Mouse (Mus musculus): ENCODE measurements around the gene Rxrg. TPM values are rescaled to one million over a fixed set of nuclear protein-coding genes. Genes with fewer than 3 reads are reported as not detected.

Rxrg gene
- total and polyA plus RNA-seq, 2 experiments from 2014 or later, result 3.0 to 4.7 TPM

DNA sequence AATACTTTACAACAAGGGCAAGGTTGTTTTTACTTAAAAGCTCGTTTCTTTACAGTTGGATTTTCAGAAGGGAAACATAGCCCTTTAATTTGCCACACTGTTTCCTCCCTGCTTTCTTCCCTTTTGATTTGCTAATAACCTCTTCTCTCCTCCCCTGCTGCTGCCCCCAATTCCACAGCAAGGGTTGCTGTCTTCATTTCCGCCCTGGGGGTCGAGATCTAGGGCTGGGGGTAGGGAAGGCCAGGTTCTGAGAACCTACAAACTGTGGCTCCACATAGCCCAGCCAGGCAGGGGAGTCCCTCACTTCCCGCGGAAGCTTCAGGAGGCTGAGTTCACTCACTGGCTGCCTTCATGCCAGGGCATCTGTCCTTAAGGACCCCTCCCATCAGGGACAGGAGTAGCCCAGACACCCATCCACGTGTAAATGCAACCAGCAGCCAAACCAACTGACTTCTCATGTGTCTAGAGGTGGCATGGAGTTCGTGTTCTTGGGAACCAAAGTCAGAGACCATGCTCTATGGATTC lies 1.1 kb downstream of the Rxrg start:
- H3K27me3 ChIP-seq (ENCODE audit: control insufficient read depth, insufficient read depth, low read length), result peaks cover 26% of the 10 kb centered on the region
- H3K36me3 ChIP-seq (replicated peaks; ENCODE audit: control insufficient read depth, insufficient read depth, low read length), result no peaks in the 10 kb centered on the region
- ATAC-seq (ENCODE audit: insufficient read depth, low read depth) (no peak), DNase-seq (ENCODE audit: low spot score) (no peak)
- no peak overlapping the region for H3K27ac ChIP-seq (ENCODE audit: low read depth)
- 31% methylated on average over 7 of the region's 7 CpGs for whole genome bisulfite sequencing
- H3K4me1 ChIP-seq (ENCODE audit: control insufficient read depth, insufficient read depth), result no peaks in the 10 kb centered on the region
- no peaks in the 10 kb centered on the region for H3K9me3 ChIP-seq (replicated peaks; ENCODE audit: control insufficient read depth, low read length)
- no peak overlapping the region for H3K9ac ChIP-seq (replicated peaks; ENCODE audit: low read depth, low read length)
- H3K4me2 ChIP-seq (ENCODE audit: low read depth, low read length), result peak overlapping the region; percentile 78; the same call in 1 of the 2 replicates
- no peak overlapping the region for H3K4me3 ChIP-seq (ENCODE audit: low read depth, low read length)
- TF ChIP-seq CTCF (IDR thresholded peaks at IDR 0.05; ENCODE audit: low read depth) (no peak), EP300 (IDR thresholded peaks at IDR 0.05; ENCODE audit: low read depth) (no peak)

DNA sequence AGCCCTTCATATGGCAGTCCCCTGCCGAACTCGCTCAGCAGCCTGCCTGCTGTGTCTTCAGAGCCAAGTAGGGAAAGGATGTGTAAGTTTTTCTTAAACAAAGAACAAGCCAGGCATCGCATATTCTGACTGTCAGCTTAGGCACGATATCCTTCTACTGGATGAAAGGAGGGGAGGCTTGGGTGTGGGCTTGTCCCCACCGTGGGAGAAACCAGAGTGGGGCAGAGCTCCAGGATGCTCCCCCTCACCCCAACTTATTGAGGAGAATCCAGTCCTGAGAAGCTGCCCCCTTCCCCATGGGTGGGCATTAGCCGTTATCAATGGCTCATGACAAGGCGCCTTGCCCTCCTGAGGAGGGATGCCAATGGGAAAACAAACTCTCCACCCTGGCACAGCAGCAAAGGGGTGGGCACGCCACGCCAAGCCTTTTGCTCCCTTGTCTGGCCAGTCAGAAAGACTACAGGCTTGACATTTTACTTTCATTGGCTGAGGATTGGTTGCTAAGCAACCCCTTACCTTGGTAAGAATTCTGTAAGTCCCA lies 10.1 kb downstream of the Rxrg start:
- Histone ChIP-seq H3K27me3 (ENCODE audit: control insufficient read depth, insufficient read depth, low read length) (no peaks in the 10 kb centered on the region), H3K4me3 (ENCODE audit: low read depth, low read length) (no peak overlapping the region), H3K4me2 (ENCODE audit: low read depth, low read length) (no peak overlapping the region), H3K36me3 (replicated peaks; ENCODE audit: control insufficient read depth, insufficient read depth, low read length) (no peaks in the 10 kb centered on the region), H3K4me1 (ENCODE audit: control insufficient read depth, insufficient read depth) (no peaks in the 10 kb centered on the region), H3K9me3 (replicated peaks; ENCODE audit: control insufficient read depth, low read length) (no peaks in the 10 kb centered on the region), H3K27ac (ENCODE audit: low read depth) (no peak overlapping the region), H3K9ac (replicated peaks; ENCODE audit: low read depth, low read length) (no peak overlapping the region)
- DNase-seq (ENCODE audit: low spot score), result no peak
- TF ChIP-seq EP300 (IDR thresholded peaks at IDR 0.05; ENCODE audit: low read depth) (no peak), CTCF (IDR thresholded peaks at IDR 0.05; ENCODE audit: low read depth) (no peak)
- no peak for ATAC-seq (ENCODE audit: insufficient read depth, low read depth)
- WGBS, result 47% methylated on average over 9 of the region's 9 CpGs

DNA sequence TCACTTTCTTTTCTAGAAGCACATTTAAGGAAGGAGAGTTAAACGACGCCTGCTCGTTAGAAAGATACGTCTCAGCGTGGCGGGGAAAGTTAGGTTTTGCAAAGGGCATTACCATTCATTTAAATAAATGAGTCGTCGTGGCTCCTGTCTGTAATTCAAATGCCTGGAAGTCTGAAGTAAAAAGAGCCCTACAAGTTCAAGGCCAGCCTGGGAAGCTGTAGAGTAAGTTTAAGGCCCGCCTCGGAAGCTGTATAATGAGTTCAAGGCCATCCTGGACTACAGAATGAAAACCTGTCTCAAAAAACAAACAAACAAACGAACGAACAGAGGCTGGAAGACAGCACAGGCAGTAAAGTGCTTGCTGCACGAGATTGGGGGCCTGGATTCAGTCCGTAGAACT lies 18.9 kb downstream of the Rxrg start:
- TF ChIP-seq EP300 (IDR thresholded peaks at IDR 0.05; ENCODE audit: low read depth) (no peak), CTCF (IDR thresholded peaks at IDR 0.05; ENCODE audit: low read depth) (no peak)
- no peak overlapping the region for H3K4me3 ChIP-seq (ENCODE audit: low read depth, low read length)
- WGBS, result 85% methylated on average over 14 of the region's 14 CpGs

DNA sequence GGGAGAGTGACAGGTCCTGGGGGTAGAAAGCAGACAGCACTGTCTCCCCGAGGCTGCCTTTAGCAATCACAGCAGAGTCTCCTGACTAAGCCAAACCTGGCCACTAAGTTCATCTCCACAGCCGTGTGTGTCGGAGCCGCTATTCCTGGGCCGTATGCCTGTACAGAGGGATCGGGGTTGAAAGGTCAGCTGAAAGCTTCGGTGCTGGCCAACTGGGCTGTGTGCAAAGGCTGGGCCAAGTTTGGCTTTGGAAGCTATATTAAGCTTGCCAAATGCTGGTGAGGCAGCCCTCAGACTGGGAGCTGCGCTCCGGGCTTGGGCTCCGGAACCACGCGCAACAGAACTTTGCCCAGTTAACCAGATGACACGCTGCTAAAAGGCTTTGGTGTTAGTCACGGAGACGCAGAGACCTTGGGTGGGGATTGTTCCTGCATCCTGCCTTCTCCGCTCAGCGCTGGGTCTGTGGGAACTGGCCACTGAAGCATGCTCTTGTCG lies 19.9 kb downstream of the Rxrg start:
- Histone ChIP-seq H3K9ac (replicated peaks; ENCODE audit: low read depth, low read length) (no peak overlapping the region), H3K27ac (ENCODE audit: low read depth) (no peak overlapping the region), H3K4me2 (ENCODE audit: low read depth, low read length) (peak overlapping the region; percentile 28; the same call in 1 of the 2 replicates), H3K27me3 (ENCODE audit: control insufficient read depth, insufficient read depth, low read length) (no peaks in the 10 kb centered on the region), H3K9me3 (replicated peaks; ENCODE audit: control insufficient read depth, low read length) (no peaks in the 10 kb centered on the region), H3K36me3 (replicated peaks; ENCODE audit: control insufficient read depth, insufficient read depth, low read length) (no peaks in the 10 kb centered on the region), H3K4me1 (ENCODE audit: control insufficient read depth, insufficient read depth) (no peaks in the 10 kb centered on the region), H3K4me3 (ENCODE audit: low read depth, low read length) (no peak overlapping the region)
- peak; percentile 62 for ATAC-seq (ENCODE audit: insufficient read depth, low read depth)
- DNase-seq (ENCODE audit: low spot score), result peak; percentile 43
- no peak for TF ChIP-seq CTCF (IDR thresholded peaks at IDR 0.05; ENCODE audit: low read depth)
- no peak for TF ChIP-seq EP300 (IDR thresholded peaks at IDR 0.05; ENCODE audit: low read depth)
- 58% methylated on average over 18 of the region's 18 CpGs for WGBS

More for the DNA sequence above, 18.9 kb downstream of the Rxrg start:
- no peak overlapping the region for H3K27ac ChIP-seq (ENCODE audit: low read depth)
- DNase-seq (ENCODE audit: low spot score), result no peak
- H3K4me1 ChIP-seq (ENCODE audit: control insufficient read depth, insufficient read depth), result no peaks in the 10 kb centered on the region
- ATAC-seq (ENCODE audit: insufficient read depth, low read depth), result no peak
- no peaks in the 10 kb centered on the region for H3K9me3 ChIP-seq (replicated peaks; ENCODE audit: control insufficient read depth, low read length)
- no peaks in the 10 kb centered on the region for H3K27me3 ChIP-seq (ENCODE audit: control insufficient read depth, insufficient read depth, low read length)
- H3K9ac ChIP-seq (replicated peaks; ENCODE audit: low read depth, low read length), result no peak overlapping the region
- no peak overlapping the region for H3K4me2 ChIP-seq (ENCODE audit: low read depth, low read length)
- no peaks in the 10 kb centered on the region for H3K36me3 ChIP-seq (replicated peaks; ENCODE audit: control insufficient read depth, insufficient read depth, low read length)

DNA sequence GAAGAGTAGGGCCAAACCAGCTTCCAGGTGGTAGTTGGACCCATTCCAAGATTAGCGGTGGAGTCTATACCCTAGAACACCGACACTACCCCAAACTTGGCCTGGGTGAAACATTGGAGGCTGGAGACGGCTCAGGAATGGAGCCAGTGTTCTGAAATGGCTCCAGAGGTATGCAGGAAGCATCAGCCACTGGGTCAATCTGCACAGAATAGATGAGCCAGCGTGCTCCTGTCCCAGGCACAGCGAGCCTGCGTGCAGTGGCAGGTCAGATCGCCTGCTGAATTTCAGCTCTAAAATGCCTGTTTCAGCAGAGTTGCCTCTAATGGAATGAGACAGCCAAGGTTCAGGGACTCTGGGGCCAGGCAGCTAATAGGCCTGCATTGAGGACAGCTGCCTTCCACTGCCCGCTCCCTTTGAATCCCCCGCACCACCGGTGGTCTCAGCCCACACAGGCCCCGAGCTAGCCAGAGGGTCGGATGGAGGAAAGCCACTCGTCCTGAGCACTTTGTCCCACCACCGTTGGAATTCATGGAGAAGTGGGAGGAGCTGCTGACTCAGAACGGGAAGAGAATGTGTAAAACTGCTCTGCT lies 22.1 kb downstream of the Rxrg start:
- ATAC-seq (ENCODE audit: insufficient read depth, low read depth), result no peak
- Histone ChIP-seq H3K36me3 (replicated peaks; ENCODE audit: control insufficient read depth, insufficient read depth, low read length) (no peaks in the 10 kb centered on the region), H3K4me2 (ENCODE audit: low read depth, low read length) (no peak overlapping the region), H3K9me3 (replicated peaks; ENCODE audit: control insufficient read depth, low read length) (no peaks in the 10 kb centered on the region), H3K9ac (replicated peaks; ENCODE audit: low read depth, low read length) (no peak overlapping the region), H3K4me1 (ENCODE audit: control insufficient read depth, insufficient read depth) (no peaks in the 10 kb centered on the region), H3K27ac (ENCODE audit: low read depth) (no peak overlapping the region), H3K27me3 (ENCODE audit: control insufficient read depth, insufficient read depth, low read length) (no peaks in the 10 kb centered on the region), H3K4me3 (ENCODE audit: low read depth, low read length) (no peak overlapping the region)
- WGBS, result 56% methylated on average over 15 of the region's 15 CpGs
- TF ChIP-seq EP300 (IDR thresholded peaks at IDR 0.05; ENCODE audit: low read depth) (no peak), CTCF (IDR thresholded peaks at IDR 0.05; ENCODE audit: low read depth) (no peak)
- no peak for DNase-seq (ENCODE audit: low spot score)

All from heart, postnatal 0 days (tissue).